Mouse (Mus musculus): ENCODE measurements around the gene Nos1ap. TPM values are rescaled to one million over a fixed set of nuclear protein-coding genes. Genes with fewer than 3 reads are reported as not detected.

The Nos1ap gene
- polyA plus RNA-seq, 1 experiment from 2014 or later, result 24.6 TPM

GRCm38 (mm10) chr1:170495538-170496183, 94.0 kb downstream of the Nos1ap start:
- H3K27ac ChIP-seq (ENCODE audit: low read length), result no peak overlapping the region
- 74% methylated on average over 13 of the region's 13 CpGs for WGBS
- no peaks in the 10 kb centered on the region for H3K4me1 ChIP-seq (ENCODE audit: control insufficient read depth, insufficient read depth, low read length)
- H3K4me2 ChIP-seq (ENCODE audit: low read length), result no peak overlapping the region
- no peak overlapping the region for H3K9ac ChIP-seq (ENCODE audit: low read depth, low read length)
- no peak for ATAC-seq
- H3K4me3 ChIP-seq (ENCODE audit: low read depth, low read length), result no peak overlapping the region
- no peaks in the 10 kb centered on the region for H3K27me3 ChIP-seq (ENCODE audit: control insufficient read depth, insufficient read depth, low read depth, low read length)
- H3K9me3 ChIP-seq (replicated peaks; ENCODE audit: control insufficient read depth, low read length, poor library complexity, severe bottlenecking), result no peaks in the 10 kb centered on the region
- H3K36me3 ChIP-seq (ENCODE audit: control insufficient read depth, insufficient read depth, low read length), result no peaks in the 10 kb centered on the region

- H3K4me3 ChIP-seq (ENCODE audit: low read depth, low read length), result no peak overlapping the region
- ATAC-seq, result 0 out of 2 replicates have a peak, but pooled peaks have one; percentile 47
- no peaks in the 10 kb centered on the region for H3K27me3 ChIP-seq (ENCODE audit: control insufficient read depth, insufficient read depth, low read depth, low read length)
- H3K4me2 ChIP-seq (ENCODE audit: low read length), result no peak overlapping the region
- H3K27ac ChIP-seq (ENCODE audit: low read length), result no peak overlapping the region; the same call in 1 of the 2 replicates
- no peaks in the 10 kb centered on the region for H3K9me3 ChIP-seq (replicated peaks; ENCODE audit: control insufficient read depth, low read length, poor library complexity, severe bottlenecking)
- no peak overlapping the region for H3K9ac ChIP-seq (ENCODE audit: low read depth, low read length)
- no peaks in the 10 kb centered on the region for H3K36me3 ChIP-seq (ENCODE audit: control insufficient read depth, insufficient read depth, low read length)
- no peaks in the 10 kb centered on the region for H3K4me1 ChIP-seq (ENCODE audit: control insufficient read depth, insufficient read depth, low read length)
- 65% methylated on average over 2 of the region's 2 CpGs for WGBS
Measured at GRCm38 (mm10) chr1:170492527-170492926, 97.1 kb downstream of the Nos1ap start.

DNA sequence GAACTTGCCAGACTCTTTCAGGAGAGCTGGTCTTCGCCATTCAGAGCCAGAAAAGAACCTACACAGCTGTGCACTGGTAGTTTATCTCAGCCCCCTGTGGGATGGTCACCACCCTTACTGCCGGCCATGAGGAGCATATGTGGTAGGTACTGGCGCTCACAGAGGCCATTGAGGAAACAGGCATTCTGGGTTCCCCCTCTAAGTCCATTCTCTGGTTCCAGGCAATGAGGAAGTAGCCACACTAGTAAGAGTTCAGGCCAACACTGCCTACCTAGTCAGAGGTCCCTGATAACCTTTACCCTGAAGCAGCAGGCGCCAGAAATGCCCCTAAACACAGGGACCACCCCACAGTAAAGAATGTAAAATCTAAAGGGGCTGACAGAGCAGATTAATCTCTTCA, 97.6 kb downstream of the Nos1ap start:
- Histone ChIP-seq H3K4me2 (ENCODE audit: low read length) (no peak overlapping the region), H3K36me3 (ENCODE audit: control insufficient read depth, insufficient read depth, low read length) (no peaks in the 10 kb centered on the region), H3K4me1 (ENCODE audit: control insufficient read depth, insufficient read depth, low read length) (no peaks in the 10 kb centered on the region), H3K4me3 (ENCODE audit: low read depth, low read length) (no peak overlapping the region), H3K27me3 (ENCODE audit: control insufficient read depth, insufficient read depth, low read depth, low read length) (no peaks in the 10 kb centered on the region), H3K9ac (ENCODE audit: low read depth, low read length) (no peak overlapping the region), H3K27ac (ENCODE audit: low read length) (no peak overlapping the region), H3K9me3 (replicated peaks; ENCODE audit: control insufficient read depth, low read length, poor library complexity, severe bottlenecking) (no peaks in the 10 kb centered on the region)
- 0 out of 2 replicates have a peak, but pooled peaks have one; percentile 4 for ATAC-seq
- 71% methylated on average over 4 of the region's 4 CpGs for WGBS

DNA sequence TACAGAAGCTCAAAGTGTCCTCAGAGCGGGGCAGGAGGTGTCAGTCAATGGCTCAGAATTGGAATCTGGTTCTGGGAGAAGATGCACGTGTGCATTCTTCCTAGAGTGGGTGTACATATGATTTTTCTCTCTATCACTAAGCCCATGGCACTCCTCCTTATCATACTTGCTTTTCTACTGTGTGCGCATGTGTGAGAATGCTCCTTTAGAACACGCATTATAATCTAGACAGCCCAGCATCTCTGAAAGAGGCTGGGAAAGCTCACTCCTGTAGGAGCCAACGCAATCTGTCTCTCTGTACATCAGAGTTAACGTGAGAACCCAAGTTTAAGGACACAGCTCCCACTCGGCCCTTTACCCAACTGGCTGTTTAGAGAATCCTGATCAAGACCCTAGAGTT, 99.7 kb downstream of the Nos1ap start:
- no peak for ATAC-seq
- no peak overlapping the region for H3K27ac ChIP-seq (ENCODE audit: low read length)
- H3K4me2 ChIP-seq (ENCODE audit: low read length), result no peak overlapping the region
- H3K4me3 ChIP-seq (ENCODE audit: low read depth, low read length), result no peak overlapping the region
- 93% methylated on average over 7 of the region's 7 CpGs for WGBS
- H3K9me3 ChIP-seq (replicated peaks; ENCODE audit: control insufficient read depth, low read length, poor library complexity, severe bottlenecking), result no peaks in the 10 kb centered on the region
- no peaks in the 10 kb centered on the region for H3K4me1 ChIP-seq (ENCODE audit: control insufficient read depth, insufficient read depth, low read length)
- no peaks in the 10 kb centered on the region for H3K36me3 ChIP-seq (ENCODE audit: control insufficient read depth, insufficient read depth, low read length)
- no peaks in the 10 kb centered on the region for H3K27me3 ChIP-seq (ENCODE audit: control insufficient read depth, insufficient read depth, low read depth, low read length)
- no peak overlapping the region for H3K9ac ChIP-seq (ENCODE audit: low read depth, low read length)

- Histone ChIP-seq H3K27ac (ENCODE audit: low read length) (no peak overlapping the region), H3K4me1 (ENCODE audit: control insufficient read depth, insufficient read depth, low read length) (no peaks in the 10 kb centered on the region)
- no peak for ATAC-seq
Measured at GRCm38 (mm10) chr1:170489450-170489849, 100.2 kb downstream of the Nos1ap start.

DNA sequence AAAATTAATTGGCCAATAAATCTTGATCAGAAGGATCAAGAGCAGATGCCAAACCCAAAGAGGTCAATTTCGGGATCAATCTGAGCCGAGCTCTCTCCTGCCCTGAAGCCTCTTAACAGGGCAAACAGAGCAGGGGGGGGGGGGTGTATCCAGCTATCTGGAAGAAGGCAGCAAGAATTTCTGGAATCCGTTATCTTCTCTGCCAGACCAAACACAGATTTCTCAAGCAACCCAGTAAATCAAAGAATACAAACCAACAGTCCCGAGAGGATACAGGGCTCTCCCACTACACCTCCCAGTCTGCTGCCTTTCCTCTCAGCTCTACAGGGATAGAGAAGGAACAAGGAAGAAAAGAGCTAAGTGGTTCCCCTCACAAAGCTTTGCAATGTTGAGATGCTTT, 104.5 kb downstream of the Nos1ap start:
- no peaks in the 10 kb centered on the region for H3K36me3 ChIP-seq (ENCODE audit: control insufficient read depth, insufficient read depth, low read length)
- no peaks in the 10 kb centered on the region for H3K9me3 ChIP-seq (replicated peaks; ENCODE audit: control insufficient read depth, low read length, poor library complexity, severe bottlenecking)
- H3K9ac ChIP-seq (ENCODE audit: low read depth, low read length), result no peak overlapping the region
- 28% methylated on average over 4 of the region's 4 CpGs for WGBS
- H3K4me3 ChIP-seq (ENCODE audit: low read depth, low read length), result no peak overlapping the region
- no peak overlapping the region for H3K4me2 ChIP-seq (ENCODE audit: low read length)
- no peak overlapping the region for H3K27ac ChIP-seq (ENCODE audit: low read length)
- no peak for ATAC-seq
- no peaks in the 10 kb centered on the region for H3K27me3 ChIP-seq (ENCODE audit: control insufficient read depth, insufficient read depth, low read depth, low read length)
- peaks cover 3% of the 10 kb centered on the region for H3K4me1 ChIP-seq (ENCODE audit: control insufficient read depth, insufficient read depth, low read length)

More at GRCm38 (mm10) chr1:170489450-170489849, 100.2 kb downstream of the Nos1ap start:
- no peaks in the 10 kb centered on the region for H3K27me3 ChIP-seq (ENCODE audit: control insufficient read depth, insufficient read depth, low read depth, low read length)
- H3K36me3 ChIP-seq (ENCODE audit: control insufficient read depth, insufficient read depth, low read length), result no peaks in the 10 kb centered on the region
- no peak overlapping the region for H3K9ac ChIP-seq (ENCODE audit: low read depth, low read length)
- no peak overlapping the region for H3K4me2 ChIP-seq (ENCODE audit: low read length)
- 84% methylated on average over 6 of the region's 6 CpGs for WGBS
- no peak overlapping the region for H3K4me3 ChIP-seq (ENCODE audit: low read depth, low read length)
- no peaks in the 10 kb centered on the region for H3K9me3 ChIP-seq (replicated peaks; ENCODE audit: control insufficient read depth, low read length, poor library complexity, severe bottlenecking)

DNA sequence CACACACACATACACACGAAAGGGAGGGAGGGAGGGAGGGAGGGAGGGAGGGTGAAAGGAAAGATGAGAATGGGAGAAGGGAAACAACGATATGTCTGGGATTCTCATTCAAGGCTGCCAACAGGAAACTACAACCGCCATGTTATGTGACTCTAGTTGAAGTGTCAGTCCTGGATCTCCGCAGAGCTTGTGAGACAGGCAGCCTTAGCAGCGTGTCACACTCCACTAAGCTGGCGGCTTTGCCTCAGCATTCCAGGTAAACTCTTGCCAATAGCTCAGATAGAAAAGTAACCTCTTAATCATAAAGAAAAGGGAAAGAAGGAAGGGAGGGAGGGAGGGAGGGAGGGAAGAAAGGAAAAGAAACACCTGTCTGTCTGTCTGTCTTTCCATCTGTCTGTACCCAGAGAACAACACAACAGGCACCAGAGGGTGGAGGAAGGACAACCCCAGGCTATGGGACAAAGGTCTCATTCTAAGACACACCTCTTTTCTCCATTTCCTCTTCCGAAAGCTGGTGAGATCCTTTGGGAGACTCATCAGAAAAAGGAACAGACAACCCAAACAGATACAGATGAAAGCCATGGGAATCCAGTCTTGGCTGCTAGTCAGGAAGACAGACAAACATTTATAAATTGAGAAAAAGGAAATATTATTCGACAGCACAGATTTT, 107.3 kb downstream of the Nos1ap start:
- no peaks in the 10 kb centered on the region for H3K9me3 ChIP-seq (replicated peaks; ENCODE audit: control insufficient read depth, low read length, poor library complexity, severe bottlenecking)
- H3K4me3 ChIP-seq (ENCODE audit: low read depth, low read length), result no peak overlapping the region
- H3K4me1 ChIP-seq (ENCODE audit: control insufficient read depth, insufficient read depth, low read length), result peaks cover 14% of the 10 kb centered on the region
- 78% methylated on average over 7 of the region's 8 CpGs for WGBS
- H3K27ac ChIP-seq (ENCODE audit: low read length), result no peak overlapping the region
- H3K27me3 ChIP-seq (ENCODE audit: control insufficient read depth, insufficient read depth, low read depth, low read length), result no peaks in the 10 kb centered on the region
- H3K4me2 ChIP-seq (ENCODE audit: low read length), result no peak overlapping the region
- no peaks in the 10 kb centered on the region for H3K36me3 ChIP-seq (ENCODE audit: control insufficient read depth, insufficient read depth, low read length)
- ATAC-seq, result no peak
- no peak overlapping the region for H3K9ac ChIP-seq (ENCODE audit: low read depth, low read length)

DNA sequence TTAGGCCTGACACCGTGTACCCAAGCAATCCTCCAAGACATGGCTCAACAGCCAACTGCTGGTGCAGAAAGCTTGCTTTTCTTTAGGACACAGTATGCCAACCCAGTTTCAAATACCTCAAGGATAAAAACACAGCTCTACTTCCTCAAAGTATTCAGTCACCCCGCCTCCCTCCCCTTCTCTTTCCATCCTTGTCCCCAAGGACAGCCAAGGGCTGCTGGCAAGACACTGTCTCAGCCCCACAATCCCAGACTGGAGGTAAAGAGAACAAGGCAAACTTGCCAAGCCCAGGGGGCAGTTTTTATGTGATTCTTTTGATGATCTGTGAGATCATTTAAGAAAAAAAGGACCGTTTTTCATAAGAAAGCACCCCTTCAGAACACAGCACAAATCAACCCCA, 108.6 kb downstream of the Nos1ap start:
- H3K27me3 ChIP-seq (ENCODE audit: control insufficient read depth, insufficient read depth, low read depth, low read length), result no peaks in the 10 kb centered on the region

GRCm38 (mm10) chr1:170479458-170479798, 110.2 kb downstream of the Nos1ap start:
- H3K9ac ChIP-seq (ENCODE audit: low read depth, low read length), result no peak overlapping the region
- WGBS, result 27% methylated on average over 3 of the region's 3 CpGs
- ATAC-seq, result no peak
- no peaks in the 10 kb centered on the region for H3K36me3 ChIP-seq (ENCODE audit: control insufficient read depth, insufficient read depth, low read length)
- H3K4me3 ChIP-seq (ENCODE audit: low read depth, low read length), result no peak overlapping the region
- no peak overlapping the region for H3K27ac ChIP-seq (ENCODE audit: low read length)
- no peaks in the 10 kb centered on the region for H3K9me3 ChIP-seq (replicated peaks; ENCODE audit: control insufficient read depth, low read length, poor library complexity, severe bottlenecking)
- no peaks in the 10 kb centered on the region for H3K27me3 ChIP-seq (ENCODE audit: control insufficient read depth, insufficient read depth, low read depth, low read length)
- peaks cover 16% of the 10 kb centered on the region for H3K4me1 ChIP-seq (ENCODE audit: control insufficient read depth, insufficient read depth, low read length)
- H3K4me2 ChIP-seq (ENCODE audit: low read length), result no peak overlapping the region

More for the DNA sequence above, 108.6 kb downstream of the Nos1ap start:
- WGBS, result 70% methylated on average over 3 of the region's 3 CpGs
- peaks cover 16% of the 10 kb centered on the region for H3K4me1 ChIP-seq (ENCODE audit: control insufficient read depth, insufficient read depth, low read length)
- no peak for ATAC-seq
- no peak overlapping the region for H3K9ac ChIP-seq (ENCODE audit: low read depth, low read length)
- no peaks in the 10 kb centered on the region for H3K9me3 ChIP-seq (replicated peaks; ENCODE audit: control insufficient read depth, low read length, poor library complexity, severe bottlenecking)
- H3K27ac ChIP-seq (ENCODE audit: low read length), result no peak overlapping the region; the same call in 1 of the 2 replicates
- no peak overlapping the region for H3K4me2 ChIP-seq (ENCODE audit: low read length)
- no peaks in the 10 kb centered on the region for H3K36me3 ChIP-seq (ENCODE audit: control insufficient read depth, insufficient read depth, low read length)
- H3K4me3 ChIP-seq (ENCODE audit: low read depth, low read length), result no peak overlapping the region

All from midbrain, embryonic 16.5 days (tissue).